Mouse (Mus musculus): ENCODE measurements around the gene Cma2. TPM values are rescaled to one million over a fixed set of nuclear protein-coding genes. Genes with fewer than 3 reads are reported as not detected.
"Not testable (repeated sequence)": the region's sequence is repeated elsewhere in the genome, so short reads cannot be mapped to it uniquely, and the experiment has no call there.

The Cma2 gene
- total and polyA plus RNA-seq, 3 experiments = 1.2 TPM; not detected in 2

GRCm38 (mm10) chr14:56021305-56021704, 70.5 kb downstream of the Cma2 start:
- peak; percentile 93 for ATAC-seq (ENCODE audit: extremely low read depth, insufficient number of reproducible peaks, low FRiP score, poor library complexity, severe bottlenecking)

More at GRCm38 (mm10) chr14:56021305-56021704, 70.5 kb downstream of the Cma2 start:
- H3K9me3 ChIP-seq (replicated peaks); H3K27me3 ChIP-seq (ENCODE audit: insufficient read depth, low read length); H3K36me3 ChIP-seq (replicated peaks); H3K4me3 ChIP-seq (ENCODE audit: low read depth, low read length): not testable (repeated sequence)
- peaks cover 68% of the 10 kb centered on the region for H3K4me1 ChIP-seq (ENCODE audit: insufficient read depth, low read depth, low read length)
- peak; percentile 79 for TF ChIP-seq TAL1 (conservative IDR thresholded peaks at IDR 0.05; ENCODE audit: low read depth, low read length)
- DNase-seq (ENCODE audit: low spot score) = peak; percentile 53

Other genes with a start within 250 kb of the Cma2 start
Only the 20 nearest of the 25 such genes appear.
- gene Nop9, start 205.3 kb upstream of the Cma2 start, total RNA-seq (2014; fragmentation: Nextera tagmentation) = 23.0 and 32.6 TPM in 2 replicates
- gene Nop9, start 205.3 kb upstream of the Cma2 start, total RNA-seq (2017) = 22.3 and 23.5 TPM in 2 replicates
- gene Nop9, start 205.3 kb upstream of the Cma2 start, polyA plus RNA-seq (2012) = 45.5 and 56.5 TPM in 2 replicates
- gene Cideb, start 192.5 kb upstream of the Cma2 start, total RNA-seq (2014; fragmentation: Nextera tagmentation) = not detected in 2 replicates
- gene Cideb, start 192.5 kb upstream of the Cma2 start, total RNA-seq (2017) = 0.38 TPM in 1 of 2 replicates, not detected in the other
- not detected in 2 replicates for gene Cideb, start 192.5 kb upstream of the Cma2 start, polyA plus RNA-seq (2012)
- 0.44 TPM in 1 of 2 replicates, not detected in the other for gene Ltb4r2, start 189.6 kb upstream of the Cma2 start, total RNA-seq (2014; fragmentation: Nextera tagmentation)
- 0.11 and 0.12 TPM in 2 replicates for gene Ltb4r2, start 189.6 kb upstream of the Cma2 start, total RNA-seq (2017)
- gene Ltb4r2, start 189.6 kb upstream of the Cma2 start, polyA plus RNA-seq (2012) = 0.12 TPM in 1 of 2 replicates, not detected in the other
- gene Ltb4r1, start 185.0 kb upstream of the Cma2 start, total RNA-seq (2014; fragmentation: Nextera tagmentation) = 0.53 TPM in 1 of 2 replicates, not detected in the other
- 0.11 and 0.17 TPM in 2 replicates for gene Ltb4r1, start 185.0 kb upstream of the Cma2 start, total RNA-seq (2017)
- 1.0 and 1.2 TPM in 2 replicates for gene Ltb4r1, start 185.0 kb upstream of the Cma2 start, polyA plus RNA-seq (2012)
- gene Adcy4, start 166.9 kb upstream of the Cma2 start, total RNA-seq (2014; fragmentation: Nextera tagmentation) = not detected in 2 replicates
- 0.16 TPM in 1 of 2 replicates, not detected in the other for gene Adcy4, start 166.9 kb upstream of the Cma2 start, total RNA-seq (2017)
- 0.03 and 0.05 TPM in 2 replicates for gene Adcy4, start 166.9 kb upstream of the Cma2 start, polyA plus RNA-seq (2012)
- 0.53 TPM in 1 of 2 replicates, not detected in the other for gene Ripk3, start 162.1 kb upstream of the Cma2 start, total RNA-seq (2014; fragmentation: Nextera tagmentation)
- 0.23 and 0.27 TPM in 2 replicates for gene Ripk3, start 162.1 kb upstream of the Cma2 start, total RNA-seq (2017)
- gene Ripk3, start 162.1 kb upstream of the Cma2 start, polyA plus RNA-seq (2012) = 0.29 and 0.51 TPM in 2 replicates
- gene Nfatc4, start 127.8 kb upstream of the Cma2 start, total RNA-seq (2014; fragmentation: Nextera tagmentation) = not detected in 2 replicates
- 0.12 and 0.71 TPM in 2 replicates for gene Nfatc4, start 127.8 kb upstream of the Cma2 start, total RNA-seq (2017)
- 0.04 TPM in 1 of 2 replicates, not detected in the other for gene Nfatc4, start 127.8 kb upstream of the Cma2 start, polyA plus RNA-seq (2012)
- 4.5 and 5.6 TPM in 2 replicates for gene Nynrin, start 97.0 kb upstream of the Cma2 start, total RNA-seq (2014; fragmentation: Nextera tagmentation)
- 3.0 TPM in 2 replicates for gene Nynrin, start 97.0 kb upstream of the Cma2 start, total RNA-seq (2017)
- 3.7 and 4.2 TPM in 2 replicates for gene Nynrin, start 97.0 kb upstream of the Cma2 start, polyA plus RNA-seq (2012)
- 0.53 TPM in 1 of 2 replicates, not detected in the other for gene Cbln3, start 66.6 kb upstream of the Cma2 start, total RNA-seq (2014; fragmentation: Nextera tagmentation)
- 0.58 and 0.66 TPM in 2 replicates for gene Cbln3, start 66.6 kb upstream of the Cma2 start, total RNA-seq (2017)
- 0.20 and 0.35 TPM in 2 replicates for gene Cbln3, start 66.6 kb upstream of the Cma2 start, polyA plus RNA-seq (2012)
- gene Khnyn, start 66.0 kb upstream of the Cma2 start, total RNA-seq (2014; fragmentation: Nextera tagmentation) = 25.6 and 29.4 TPM in 2 replicates
- 75.1 and 81.7 TPM in 2 replicates for gene Khnyn, start 66.0 kb upstream of the Cma2 start, total RNA-seq (2017)
- 12.6 and 15.5 TPM in 2 replicates for gene Khnyn, start 66.0 kb upstream of the Cma2 start, polyA plus RNA-seq (2012)
- not detected in 2 replicates for gene Sdr39u1, start 50.7 kb upstream of the Cma2 start, total RNA-seq (2014; fragmentation: Nextera tagmentation)
- 2.2 and 2.8 TPM in 2 replicates for gene Sdr39u1, start 50.7 kb upstream of the Cma2 start, total RNA-seq (2017)
- not detected in 2 replicates for gene Sdr39u1, start 50.7 kb upstream of the Cma2 start, polyA plus RNA-seq (2012)
- not detected in 2 replicates for gene Cma1, start 6.3 kb upstream of the Cma2 start, total RNA-seq (2014; fragmentation: Nextera tagmentation)
- gene Cma1, start 6.3 kb upstream of the Cma2 start, total RNA-seq (2017) = 194 and 209 TPM in 2 replicates
- not detected in 2 replicates for gene Cma1, start 6.3 kb upstream of the Cma2 start, polyA plus RNA-seq (2012)
- gene Mcpt1, start 67.0 kb downstream of the Cma2 start, total RNA-seq (2014; fragmentation: Nextera tagmentation) = 13.1 and 16.6 TPM in 2 replicates
- 1.6 and 3.3 TPM in 2 replicates for gene Mcpt1, start 67.0 kb downstream of the Cma2 start, total RNA-seq (2017)
- 0.07 and 0.27 TPM in 2 replicates for gene Mcpt1, start 67.0 kb downstream of the Cma2 start, polyA plus RNA-seq (2012)
- gene Mcpt9, start 79.5 kb downstream of the Cma2 start, total RNA-seq (2014; fragmentation: Nextera tagmentation) = 1.1 TPM in 1 of 2 replicates, not detected in the other
- gene Mcpt9, start 79.5 kb downstream of the Cma2 start, total RNA-seq (2017) = 0.05 TPM in 1 of 2 replicates, not detected in the other
- not detected in 2 replicates for gene Mcpt9, start 79.5 kb downstream of the Cma2 start, polyA plus RNA-seq (2012)
- gene Mcpt2, start 91.1 kb downstream of the Cma2 start, total RNA-seq (2014; fragmentation: Nextera tagmentation) = not detected in 2 replicates
- gene Mcpt2, start 91.1 kb downstream of the Cma2 start, total RNA-seq (2017) = 1.1 and 2.4 TPM in 2 replicates
- gene Mcpt2, start 91.1 kb downstream of the Cma2 start, polyA plus RNA-seq (2012) = 0.06 TPM in 1 of 2 replicates, not detected in the other
- not detected in 2 replicates for gene Mcpt4, start 111.3 kb downstream of the Cma2 start, total RNA-seq (2014; fragmentation: Nextera tagmentation)
- gene Mcpt4, start 111.3 kb downstream of the Cma2 start, total RNA-seq (2017) = 0.46 and 0.66 TPM in 2 replicates
- gene Mcpt4, start 111.3 kb downstream of the Cma2 start, polyA plus RNA-seq (2012) = not detected in 2 replicates
- not detected in 2 replicates for gene Mcpt8, start 134.3 kb downstream of the Cma2 start, total RNA-seq (2014; fragmentation: Nextera tagmentation)
- not detected in 2 replicates for gene Mcpt8, start 134.3 kb downstream of the Cma2 start, total RNA-seq (2017)
- not detected in 2 replicates for gene Mcpt8, start 134.3 kb downstream of the Cma2 start, polyA plus RNA-seq (2012)
- gene Ctsg, start 151.6 kb downstream of the Cma2 start, total RNA-seq (2014; fragmentation: Nextera tagmentation) = not detected in 2 replicates
- gene Ctsg, start 151.6 kb downstream of the Cma2 start, total RNA-seq (2017) = 0.11 and 0.35 TPM in 2 replicates
- gene Ctsg, start 151.6 kb downstream of the Cma2 start, polyA plus RNA-seq (2012) = 0.07 and 0.16 TPM in 2 replicates
- gene Gzme, start 169.6 kb downstream of the Cma2 start, total RNA-seq (2014; fragmentation: Nextera tagmentation) = not detected in 2 replicates
- not detected in 2 replicates for gene Gzme, start 169.6 kb downstream of the Cma2 start, total RNA-seq (2017)
- gene Gzme, start 169.6 kb downstream of the Cma2 start, polyA plus RNA-seq (2012) = not detected in 2 replicates
- not detected in 2 replicates for gene Gzmd, start 181.6 kb downstream of the Cma2 start, total RNA-seq (2014; fragmentation: Nextera tagmentation)
- gene Gzmd, start 181.6 kb downstream of the Cma2 start, total RNA-seq (2017) = not detected in 2 replicates
- gene Gzmd, start 181.6 kb downstream of the Cma2 start, polyA plus RNA-seq (2012) = not detected in 2 replicates